Mouse (Mus musculus): ENCODE measurements around the gene Pkp4.

Pkp4 gene

GRCm38 (mm10) chr2:59160605-59160963, at the start of gene Pkp4, which contains the start of gene Ccdc148:
TSS of gene Pkp4 (plus strand) at chr2:59160850.
TSS of gene Ccdc148 (minus strand) at chr2:59160683.
- peak; percentile 94 for DNase-seq (ENCODE audit: extremely low read depth, insufficient read length, low spot score)

- DNase-seq (ENCODE audit: extremely low read depth, insufficient read length, low spot score): no peak
Measured at GRCm38 (mm10) chr2:59129023-59129422, 31.6 kb upstream of the Pkp4 start.

- no peak for DNase-seq (ENCODE audit: extremely low read depth, insufficient read length, low spot score)
Measured at GRCm38 (mm10) chr2:59129821-59130220, 30.8 kb upstream of the Pkp4 start.

DNA sequence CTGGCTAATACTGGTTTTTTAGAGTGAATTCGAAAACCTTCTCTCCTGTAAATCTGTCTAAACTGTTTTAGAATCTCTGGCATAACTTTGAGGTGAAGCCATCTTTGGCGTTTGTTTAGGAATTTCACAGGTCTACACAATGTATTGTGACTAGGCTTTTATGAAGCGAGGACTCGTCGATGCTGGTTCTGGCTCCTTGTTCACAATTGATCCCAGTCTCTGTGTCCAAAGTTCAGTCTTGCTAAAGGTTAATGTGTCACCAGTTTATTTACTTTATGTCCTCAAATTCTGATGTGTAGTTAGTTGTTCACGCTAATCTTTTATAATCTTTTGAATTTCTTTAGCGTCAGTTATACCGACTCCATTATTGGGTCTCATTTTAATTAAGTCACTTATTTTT, 29.6 kb upstream of the Pkp4 start:
- DNase-seq (ENCODE audit: extremely low read depth, insufficient read length, low spot score): no peak

GRCm38 (mm10) chr2:59155428-59155827, 5.2 kb upstream of the Pkp4 start:
- DNase-seq (ENCODE audit: extremely low read depth, insufficient read length, low spot score): peak; percentile 38

- DNase-seq (ENCODE audit: extremely low read depth, insufficient read length, low spot score): no peak
Measured at GRCm38 (mm10) chr2:59158117-59158516, 2.5 kb upstream of the Pkp4 start.

GRCm38 (mm10) chr2:59159961-59160604, 567 bp upstream of the Pkp4 start:
- DNase-seq (ENCODE audit: extremely low read depth, insufficient read length, low spot score): no peak

GRCm38 (mm10) chr2:59161021-59161440, 381 bp downstream of the Pkp4 start:
- DNase-seq (ENCODE audit: extremely low read depth, insufficient read length, low spot score): no peak

- peak; percentile 91 for DNase-seq (ENCODE audit: extremely low read depth, insufficient read length, low spot score)
Measured at GRCm38 (mm10) chr2:59161441-59162284, 1.0 kb downstream of the Pkp4 start.

DNA sequence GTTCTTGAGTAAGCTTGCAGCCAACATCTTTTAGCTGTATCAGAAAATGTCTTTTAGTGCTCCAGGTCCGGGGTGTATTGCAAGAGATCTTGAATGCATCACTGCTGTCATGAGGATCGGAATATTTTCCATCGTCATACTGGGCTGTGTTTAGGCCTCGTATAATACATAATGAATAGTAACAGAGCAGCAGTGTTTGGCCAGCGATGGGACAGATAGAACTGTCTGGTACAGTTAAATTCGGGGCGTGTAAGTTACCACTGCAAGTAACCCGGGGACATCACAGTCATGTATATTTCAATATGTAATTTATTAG, 1.6 kb downstream of the Pkp4 start:
- DNase-seq (ENCODE audit: extremely low read depth, insufficient read length, low spot score): no peak

DNA sequence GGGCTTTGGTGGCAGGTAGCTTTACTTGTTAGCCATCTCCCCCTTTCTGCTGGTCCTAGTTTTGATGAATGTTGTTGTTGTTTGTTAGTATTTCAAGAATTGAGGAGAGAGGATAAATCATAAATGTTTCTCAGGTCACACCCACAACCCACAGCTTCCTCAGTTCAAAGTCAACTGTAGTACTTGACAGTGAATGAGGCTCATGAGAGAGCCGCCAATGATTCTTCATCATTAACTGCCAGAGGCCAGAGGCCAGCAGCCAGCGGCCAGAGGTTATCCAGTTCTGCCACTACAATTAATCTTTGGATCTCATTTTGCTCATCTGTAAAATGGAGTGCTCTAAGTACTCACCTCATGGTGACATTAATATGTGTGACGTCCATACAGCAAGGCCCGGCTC, 6.3 kb downstream of the Pkp4 start:
- DNase-seq (ENCODE audit: extremely low read depth, insufficient read length, low spot score): no peak

DNA sequence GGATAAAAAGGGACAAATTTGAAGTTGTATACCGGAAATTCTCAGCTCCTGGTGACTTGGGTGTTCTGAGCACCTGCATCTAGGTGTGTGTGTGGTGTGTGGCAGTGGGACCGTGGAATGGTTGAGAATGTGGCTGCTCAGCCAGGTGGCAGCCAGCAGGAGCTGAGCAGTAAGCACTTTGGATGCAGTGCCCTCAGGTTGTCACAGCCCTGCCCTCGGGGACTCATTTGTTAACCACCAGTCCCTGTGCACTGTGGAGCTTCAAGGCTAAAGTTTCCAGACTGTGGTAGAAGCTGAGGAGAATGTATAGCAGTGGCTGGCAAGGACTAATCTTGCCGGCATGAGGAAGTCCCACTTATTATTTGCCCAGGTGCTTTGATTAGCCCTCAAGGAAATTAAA, 7.2 kb downstream of the Pkp4 start:
- no peak for DNase-seq (ENCODE audit: extremely low read depth, insufficient read length, low spot score)

DNA sequence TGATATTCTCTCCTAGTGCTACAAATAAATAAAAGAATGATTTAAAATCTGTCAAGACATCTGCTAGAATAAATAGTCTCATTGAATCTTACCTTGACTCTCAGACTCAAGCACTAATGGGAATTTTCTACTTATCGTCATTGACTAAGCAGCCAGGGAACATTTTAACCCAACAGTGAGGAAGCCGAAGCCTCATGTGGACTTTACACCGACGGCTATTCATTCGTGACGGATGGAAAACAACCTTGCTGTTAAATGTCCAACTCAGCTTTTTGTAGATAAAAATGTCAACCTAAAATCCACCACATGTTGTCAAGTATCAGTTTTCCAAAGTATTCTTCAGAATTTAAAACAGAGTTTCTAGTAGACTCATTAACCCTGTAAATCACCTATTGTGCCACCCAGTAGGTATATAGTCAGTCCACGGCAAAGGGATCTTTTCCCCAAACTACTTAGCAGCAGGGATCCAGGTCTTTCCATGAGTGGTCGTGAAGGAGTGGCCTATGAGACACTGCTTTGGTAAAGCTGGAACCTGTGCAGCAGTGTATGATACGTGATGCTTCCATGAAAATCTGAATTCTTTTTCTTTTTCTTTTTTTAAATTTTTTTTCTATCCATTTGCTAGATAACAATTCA, 9.0 kb downstream of the Pkp4 start:
- no peak for DNase-seq (ENCODE audit: extremely low read depth, insufficient read length, low spot score)

- no peak for DNase-seq (ENCODE audit: extremely low read depth, insufficient read length, low spot score)
Measured at GRCm38 (mm10) chr2:59170208-59170589, 9.5 kb downstream of the Pkp4 start.

DNA sequence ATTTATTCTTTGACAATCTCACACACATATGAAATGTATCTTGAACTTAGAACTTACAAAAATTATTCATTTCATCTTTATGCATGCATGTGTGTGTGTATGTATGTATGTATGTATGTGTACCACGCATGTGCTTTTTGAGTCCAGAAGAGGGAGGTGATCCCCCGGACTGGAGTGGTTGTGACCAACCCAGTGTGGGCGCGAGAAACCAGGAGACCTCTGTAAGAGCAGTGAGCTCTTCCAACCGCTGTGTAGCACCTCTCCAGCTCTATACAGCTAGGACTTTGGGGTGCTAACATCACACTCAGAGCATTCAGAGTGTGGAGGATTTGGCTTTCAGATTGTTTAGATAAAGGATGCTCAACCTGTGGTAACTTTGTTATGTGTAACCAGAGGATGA, 9.9 kb downstream of the Pkp4 start:
- DNase-seq (ENCODE audit: extremely low read depth, insufficient read length, low spot score): no peak

- peak; percentile 24 for DNase-seq (ENCODE audit: extremely low read depth, insufficient read length, low spot score)
Measured at GRCm38 (mm10) chr2:59171533-59171932, 10.9 kb downstream of the Pkp4 start.

GRCm38 (mm10) chr2:59175926-59176325, 15.3 kb downstream of the Pkp4 start:
- DNase-seq (ENCODE audit: extremely low read depth, insufficient read length, low spot score): no peak

DNA sequence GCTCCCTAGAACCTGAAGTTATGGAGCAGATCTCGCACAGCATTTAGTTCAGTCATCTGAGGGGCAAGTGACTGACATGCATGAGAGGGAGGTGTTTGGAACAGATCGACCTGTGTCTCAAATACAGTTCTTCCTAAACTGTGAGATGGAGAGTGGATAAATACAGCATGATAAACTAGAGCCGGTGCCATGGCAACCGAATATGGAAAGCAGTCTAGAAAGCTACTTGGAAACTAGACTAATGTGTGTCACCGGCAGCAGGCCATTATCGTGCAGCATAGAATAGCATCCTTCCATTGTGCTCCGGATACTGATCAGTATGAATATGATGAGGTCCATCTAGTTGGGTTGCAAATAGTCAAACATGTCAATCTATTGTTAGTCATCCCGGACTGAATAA, 17.5 kb downstream of the Pkp4 start:
- DNase-seq (ENCODE audit: extremely low read depth, insufficient read length, low spot score): no peak

DNA sequence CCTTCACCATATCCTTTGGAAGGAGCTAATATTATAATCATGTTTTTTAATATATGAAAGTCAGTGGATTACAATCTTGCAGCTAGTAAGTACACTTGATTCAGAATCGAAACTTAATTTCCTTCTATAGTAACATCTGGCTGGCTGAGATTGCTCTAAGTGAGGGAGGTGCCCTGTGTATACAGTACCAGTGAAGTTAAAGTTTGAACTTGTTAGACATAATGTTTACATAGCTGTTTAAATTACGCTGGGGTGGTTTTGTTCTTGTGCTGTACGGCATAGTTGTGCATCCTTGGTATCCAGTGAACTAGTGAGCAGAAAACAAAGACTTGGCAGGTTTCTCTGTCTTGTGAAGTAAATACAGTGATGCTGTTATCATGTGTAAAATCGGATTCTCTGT, 18.3 kb downstream of the Pkp4 start:
- no peak for DNase-seq (ENCODE audit: extremely low read depth, insufficient read length, low spot score)

GRCm38 (mm10) chr2:59179487-59179886, 18.8 kb downstream of the Pkp4 start:
- no peak for DNase-seq (ENCODE audit: extremely low read depth, insufficient read length, low spot score)

- DNase-seq (ENCODE audit: extremely low read depth, insufficient read length, low spot score): no peak
Measured at GRCm38 (mm10) chr2:59181321-59182113, 20.9 kb downstream of the Pkp4 start.
